Mouse (Mus musculus) CH12.LX (cell line): ENCODE data around the gene Mslnl. TPM values are rescaled to one million over a fixed set of nuclear protein-coding genes. Genes with fewer than 3 reads are reported as not detected.

Source experiments
- DNase-seq: peaks from one replicate; pipeline ENCODE4 v3.0.0-alpha.2; 2013; ENCODE audit errors: extremely low read depth
- H3K27ac ChIP-seq: 2 replicates; pipeline ENCODE4 v1.5.1; 2012; ENCODE audit warnings: low read depth, mild to moderate bottlenecking, control low read depth, moderate library complexity; ENCODE audit not compliant: insufficient read depth
- H3K27me3 ChIP-seq: replicated peaks from 2 replicates; pipeline ENCODE3; 2012; ENCODE audit warnings: inconsistent platforms
- H3K36me3 ChIP-seq, 2 experiments: replicated peaks in 1 of 2; 2 replicates each; pipeline versions ENCODE3 to v1.6.1; 2012; ENCODE audit warnings: inconsistent platforms in 1 of 2, low read length in 1 of 2, mild to moderate bottlenecking in 1 of 2, mixed read lengths in 1 of 2, moderate library complexity in 1 of 2; ENCODE audit not compliant: control insufficient read depth in 1 of 2, insufficient read depth in 1 of 2
- H3K4me1 ChIP-seq, 2 experiments: 2 replicates each; pipeline ENCODE4 v1.6.1; 2012; ENCODE audit warnings: inconsistent platforms in 1 of 2, moderate library complexity in 1 of 2; ENCODE audit not compliant: insufficient read depth in 2 of 2, control insufficient read depth in 1 of 2
- H3K4me2 ChIP-seq: 2 replicates; pipeline ENCODE4 v1.6.1; 2012; ENCODE audit warnings: low read depth, mild to moderate bottlenecking, control low read depth; ENCODE audit not compliant: poor library complexity, insufficient read depth, severe bottlenecking
- H3K4me3 ChIP-seq, 3 experiments: fragments of 150-350 bp in 1 of 3; sonication (generic) in 1 of 3; replicated peaks in 1 of 3; 2 replicates each; pipeline versions ENCODE3 to v1.5.1; 2011 to 2012; ENCODE audit warnings: low read depth in 2 of 3, low read length in 2 of 3, mild to moderate bottlenecking in 2 of 3, moderate library complexity in 2 of 3, control low read depth in 1 of 3, improper control_type of control experiment in 1 of 3, inconsistent platforms in 1 of 3, mixed read lengths in 1 of 3; ENCODE audit not compliant: poor library complexity in 1 of 3
- H3K79me2 ChIP-seq: replicated peaks from 2 replicates; pipeline ENCODE4 v1.6.1; 2012; ENCODE audit warnings: mild to moderate bottlenecking, moderate library complexity; ENCODE audit not compliant: control insufficient read depth, poor library complexity, insufficient read depth, severe bottlenecking; ENCODE audit errors: extremely low read depth
- H3K9ac ChIP-seq: 2 replicates; pipeline ENCODE4 v1.6.1; 2012; ENCODE audit warnings: low read depth, mild to moderate bottlenecking, control low read depth, moderate library complexity; ENCODE audit not compliant: insufficient read depth
- H3K9me3 ChIP-seq: replicated peaks from 2 replicates; pipeline ENCODE3; 2012; ENCODE audit warnings: low read length, inconsistent platforms, mixed read lengths
- BHLHE40 ChIP-seq: IDR thresholded peaks from 2 replicates; pipeline ENCODE4 v1.6.1; 2011; ENCODE audit warnings: mild to moderate bottlenecking, low read depth, low read length, improper control_type of control experiment
- CHD1 ChIP-seq: IDR thresholded peaks from 2 replicates; pipeline ENCODE4 v1.6.1; 2012; ENCODE audit warnings: low read depth, low read length, improper control_type of control experiment, inconsistent platforms
- CHD2 ChIP-seq: IDR thresholded peaks from 2 replicates; pipeline ENCODE4 v1.6.1; 2011; ENCODE audit warnings: low read length, improper control_type of control experiment
- CTCF ChIP-seq, 2 experiments: IDR thresholded peaks in 1 of 2; conservative IDR thresholded peaks in 1 of 2; 2 replicates each; pipeline ENCODE4 v1.5.1; 2011 to 2012; ENCODE audit warnings: low read depth in 2 of 2, low read length in 2 of 2, improper control_type of control experiment in 1 of 2, inconsistent platforms in 1 of 2, mild to moderate bottlenecking in 1 of 2, moderate library complexity in 1 of 2
- E2F4 ChIP-seq: IDR thresholded peaks from 2 replicates; pipeline ENCODE4 v1.6.1; 2011; ENCODE audit warnings: low read depth, low read length, improper control_type of control experiment; ENCODE audit not compliant: insufficient replicate concordance
- ELF1 ChIP-seq: IDR thresholded peaks from 2 replicates; pipeline ENCODE4 v1.6.1; 2014; ENCODE audit warnings: low read depth, mild to moderate bottlenecking, inconsistent platforms, low read length, improper control_type of control experiment
- EP300 ChIP-seq: IDR thresholded peaks from 2 replicates; pipeline ENCODE4 v1.6.1; 2011; ENCODE audit warnings: low read length, improper control_type of control experiment
- ETS1 ChIP-seq: conservative IDR thresholded peaks from 2 replicates; pipeline ENCODE4 v1.6.1; 2012; ENCODE audit warnings: low read depth, mild to moderate bottlenecking, inconsistent platforms, low read length, improper control_type of control experiment, moderate library complexity
- GABPA ChIP-seq: IDR thresholded peaks from 2 replicates; pipeline ENCODE4 v1.6.1; 2012; ENCODE audit warnings: low read depth, low read length, improper control_type of control experiment, inconsistent platforms; ENCODE audit not compliant: insufficient replicate concordance
- HCFC1 ChIP-seq: IDR thresholded peaks from 2 replicates; pipeline ENCODE4 v1.6.1; 2012; ENCODE audit warnings: low read depth, mild to moderate bottlenecking, inconsistent platforms, low read length, improper control_type of control experiment
- IRF4 ChIP-seq: IDR thresholded peaks from 2 replicates; pipeline ENCODE4 v1.6.1; 2014; ENCODE audit warnings: low read depth, mild to moderate bottlenecking, inconsistent platforms, low read length, improper control_type of control experiment
- JUN ChIP-seq: IDR thresholded peaks from 2 replicates; pipeline ENCODE4 v1.6.1; 2011; ENCODE audit warnings: low read depth, mild to moderate bottlenecking, low read length, improper control_type of control experiment, moderate library complexity; ENCODE audit not compliant: insufficient read depth
- JUND ChIP-seq: conservative IDR thresholded peaks from 2 replicates; pipeline ENCODE4 v1.6.1; 2011; ENCODE audit warnings: low read depth, low read length, improper control_type of control experiment
- KAT2A ChIP-seq: IDR thresholded peaks from 2 replicates; pipeline ENCODE4 v1.6.1; 2012; ENCODE audit warnings: low read length, improper control_type of control experiment, inconsistent platforms; ENCODE audit not compliant: insufficient replicate concordance
- MAFK ChIP-seq: IDR thresholded peaks from 2 replicates; pipeline ENCODE4 v1.6.1; 2011; ENCODE audit warnings: low read length, improper control_type of control experiment; ENCODE audit not compliant: insufficient replicate concordance
- MAX ChIP-seq: IDR thresholded peaks from 2 replicates; pipeline ENCODE4 v1.6.1; 2011; ENCODE audit warnings: low read length, improper control_type of control experiment
- MAZ ChIP-seq: IDR thresholded peaks from 2 replicates; pipeline ENCODE4 v1.6.1; 2012; ENCODE audit warnings: low read depth, mild to moderate bottlenecking, inconsistent platforms, low read length, improper control_type of control experiment, moderate library complexity
- MEF2A ChIP-seq: IDR thresholded peaks from 2 replicates; pipeline ENCODE4 v1.6.1; 2014; ENCODE audit warnings: low read depth, mild to moderate bottlenecking, inconsistent platforms, low read length, improper control_type of control experiment, borderline replicate concordance
- MXI1 ChIP-seq: IDR thresholded peaks from 2 replicates; pipeline ENCODE4 v1.6.1; 2011; ENCODE audit warnings: mild to moderate bottlenecking, low read depth, low read length, improper control_type of control experiment
- MYC ChIP-seq: IDR thresholded peaks from 2 replicates; pipeline ENCODE4 v1.6.1; 2011; ENCODE audit warnings: low read depth, mild to moderate bottlenecking, improper control_type of control experiment, low read length
- NELFE ChIP-seq: IDR thresholded peaks from 2 replicates; pipeline ENCODE4 v1.6.1; 2011; ENCODE audit warnings: low read depth, low read length, improper control_type of control experiment
- NRF1 ChIP-seq: IDR thresholded peaks from 2 replicates; pipeline ENCODE4 v1.6.1; 2014; ENCODE audit warnings: low read depth, mild to moderate bottlenecking, inconsistent platforms, low read length, improper control_type of control experiment, moderate library complexity
- PAX5 ChIP-seq: IDR thresholded peaks from 2 replicates; pipeline ENCODE4 v1.6.1; 2012; ENCODE audit warnings: low read length, inconsistent platforms, mixed read lengths
- POLR2A ChIP-seq: IDR thresholded peaks from 2 replicates; pipeline ENCODE4 v1.6.1; 2011; ENCODE audit warnings: low read depth, mild to moderate bottlenecking, improper control_type of control experiment, low read length
- POLR2AphosphoS2 ChIP-seq: IDR thresholded peaks from 2 replicates; pipeline ENCODE4 v1.6.1; 2011; ENCODE audit warnings: low read depth, low read length, improper control_type of control experiment
- RAD21 ChIP-seq: IDR thresholded peaks from 2 replicates; pipeline ENCODE4 v1.6.1; 2011; ENCODE audit warnings: low read depth, mild to moderate bottlenecking, low read length, improper control_type of control experiment, moderate library complexity
- RCOR1 ChIP-seq: conservative IDR thresholded peaks from 2 replicates; pipeline ENCODE4 v1.6.1; 2012; ENCODE audit warnings: low read depth, mild to moderate bottlenecking, inconsistent platforms, low read length, improper control_type of control experiment
- SIN3A ChIP-seq: IDR thresholded peaks from 2 replicates; pipeline ENCODE4 v1.6.1; 2012; ENCODE audit warnings: low read length, improper control_type of control experiment, inconsistent platforms
- SMC3 ChIP-seq: IDR thresholded peaks from 2 replicates; pipeline ENCODE4 v1.6.1; 2011; ENCODE audit warnings: low read depth, low read length, improper control_type of control experiment
- TBP ChIP-seq: conservative IDR thresholded peaks from 2 replicates; pipeline ENCODE4 v1.6.1; 2011; ENCODE audit warnings: low read depth, low read length, improper control_type of control experiment
- TCF12 ChIP-seq: IDR thresholded peaks from 2 replicates; pipeline ENCODE4 v1.6.1; 2014; ENCODE audit warnings: low read depth, mild to moderate bottlenecking, inconsistent platforms, low read length, improper control_type of control experiment
- UBTF ChIP-seq: IDR thresholded peaks from 2 replicates; pipeline ENCODE4 v1.6.1; 2012; ENCODE audit warnings: low read depth, mild to moderate bottlenecking, inconsistent platforms, low read length, improper control_type of control experiment, moderate library complexity
- USF1 ChIP-seq: IDR thresholded peaks from 2 replicates; pipeline ENCODE4 v1.6.1; 2014; ENCODE audit warnings: low read depth, mild to moderate bottlenecking, inconsistent platforms, low read length, improper control_type of control experiment
- USF2 ChIP-seq: conservative IDR thresholded peaks from 2 replicates; pipeline ENCODE4 v1.6.1; 2011; ENCODE audit warnings: low read depth, low read length, improper control_type of control experiment
- ZC3H11A ChIP-seq: IDR thresholded peaks from 2 replicates; pipeline ENCODE4 v1.6.1; 2012; ENCODE audit warnings: low read depth, mild to moderate bottlenecking, inconsistent platforms, low read length, improper control_type of control experiment
- ZKSCAN1 ChIP-seq: IDR thresholded peaks from 2 replicates; pipeline ENCODE4 v1.6.1; 2012; ENCODE audit warnings: low read depth, inconsistent platforms, low read length, improper control_type of control experiment, borderline replicate concordance
- ZMIZ1 ChIP-seq: IDR thresholded peaks from 2 replicates; pipeline ENCODE4 v1.6.1; 2012; ENCODE audit warnings: low read depth, mild to moderate bottlenecking, inconsistent platforms, low read length, improper control_type of control experiment
- ZNF384 ChIP-seq: IDR thresholded peaks from 2 replicates; pipeline ENCODE4 v1.6.1; 2012; ENCODE audit warnings: low read depth, low read length, improper control_type of control experiment, inconsistent platforms
- dilution Hi-C: fragments of 300-500 bp; cut with MboI; formaldehyde crosslinking; loops from 2 replicates; pipeline ENCODE4 v1.14.3; 2020; ENCODE audit warnings: low sequenced_read_pairs; ENCODE audit not compliant: extremely low pct_unique_long_range_greater_than_20kb, extremely low pct_ligation_motif_present
- in situ Hi-C: fragments of 300-500 bp; cut with MboI; formaldehyde crosslinking; loops from 3 replicates; pipeline ENCODE4 v1.14.3; 2019; ENCODE audit warnings: low sequenced_read_pairs, low pct_ligation_motif_present, low pct_unique_long_range_greater_than_20kb, mixed read lengths
- polyA plus RNA-seq: library from polyadenylated mRNA; unstranded; fragments of >175 nt; gene quantifications from 2 replicates; pipeline ENCODE4 v1.2.1, GENCODE M21; 2012; ENCODE audit warnings: low read depth; ENCODE audit not compliant: insufficient read length
- total RNA-seq, 2 experiments: library from RNA; depleted of rRNA; stranded (reverse); fragments of 300-350 nt in 1 of 2; fragments of >200 nt in 1 of 2; gene quantifications; 2 replicates each; pipeline ENCODE4 v1.2.3; 2012 to 2014

Mslnl gene
- total and polyA plus RNA-seq, 3 experiments: not detected

DNA sequence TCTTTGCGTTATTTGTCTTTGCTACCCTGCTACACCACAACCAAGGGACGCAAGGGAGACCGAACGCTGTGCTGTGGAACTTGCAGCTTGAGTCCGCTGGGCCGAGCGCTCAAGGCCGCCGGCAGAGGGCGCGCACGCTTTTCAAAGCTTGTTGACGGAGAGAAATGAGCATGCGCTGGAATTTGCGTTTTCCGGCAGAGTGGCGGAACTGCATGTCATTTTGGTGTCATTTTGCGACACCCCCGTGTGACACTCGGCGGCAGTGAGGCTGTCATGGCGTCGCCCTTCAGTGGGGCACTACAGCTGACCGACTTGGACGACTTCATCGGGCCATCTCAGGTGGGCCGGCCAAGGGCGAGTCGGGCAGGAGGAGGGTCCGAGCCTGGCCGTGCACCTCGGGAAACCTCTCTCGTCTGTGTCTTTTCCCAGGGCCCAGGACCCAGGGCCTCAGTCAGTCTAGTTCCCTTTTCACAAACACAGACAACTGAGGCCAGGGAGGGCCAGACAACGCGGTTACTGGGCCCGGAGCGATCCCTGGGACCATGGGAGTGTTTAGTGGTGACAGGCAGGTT is 37.8 kb downstream of the Mslnl start, which contains the start of gene Narfl:
Gene Narfl (plus strand): TSS at position 228 of the 572 bp plus-strand sequence.
- 0 out of 2 replicates have a peak, but pooled peaks cover 3% of the 10 kb centered on the region for H3K79me2 ChIP-seq
- H3K4me1 ChIP-seq: peaks cover 13 to 18% of the 10 kb centered on the region in 2 experiments
- peak within 1 kb of the TSS; percentile 81 for H3K9ac ChIP-seq
- TF ChIP-seq MAX (peak; percentile 84), MEF2A (peak; percentile 86), POLR2A (peak; percentile 78), ETS1 (no peak), RCOR1 (no peak), SIN3A (peak; percentile 99), MAFK (peak; percentile 12; the same call in 1 of the 2 replicates), UBTF (no peak), JUN (no peak), NRF1 (peak; percentile 96), CHD1 (no peak), ELF1 (peak; percentile 100), IRF4 (peak; percentile 79), ZKSCAN1 (no peak), E2F4 (0 out of 2 replicates have a peak, but pooled peaks have one; percentile 46), ZNF384 (no peak), GABPA (peak; percentile 94; the same call in 1 of the 2 replicates), TBP (peak; percentile 97), JUND (peak; percentile 60; the same call in 1 of the 2 replicates), ZMIZ1 (peak; percentile 79; the same call in 1 of the 2 replicates), MYC (peak; percentile 87), CTCF (conservative IDR thresholded peaks at IDR 0.05 in 1 of 2, IDR thresholded peaks at IDR 0.05 in 1 of 2; ENCODE audit: low read depth in 2 of 2, low read length in 2 of 2) (peak; percentile 44 to 97; a peak in 3 of 4 replicates), RAD21 (peak; percentile 76), NELFE (peak; percentile 77), MXI1 (peak; percentile 97), TCF12 (peak; percentile 97), POLR2AphosphoS2 (peak; percentile 72; the same call in 1 of the 2 replicates), KAT2A (peak; percentile 100), ZC3H11A (no peak; the same call in 1 of the 2 replicates), USF1 (peak; percentile 21; the same call in 1 of the 2 replicates), HCFC1 (peak; percentile 99), USF2 (no peak), SMC3 (peak; percentile 98), PAX5 (no peak), CHD2 (peak; percentile 54; the same call in 1 of the 2 replicates), MAZ (peak; percentile 96), BHLHE40 (peak; percentile 43), EP300 (no peak)
- H3K4me2 ChIP-seq: peak within 1 kb of the TSS; percentile 80
- H3K36me3 ChIP-seq: peaks cover 17 to 31% of the 10 kb centered on the region in 2 experiments
- in situ Hi-C loops: no loop called here
- peaks cover 36% of the 10 kb centered on the region for H3K27me3 ChIP-seq
- dilution Hi-C loops: no loop called here
- H3K27ac ChIP-seq: no peak within 1 kb of the TSS
- DNase-seq: peak; percentile 97
- no peaks in the 10 kb centered on the region for H3K9me3 ChIP-seq
- H3K4me3 ChIP-seq: peak within 1 kb of the TSS; percentile 66 to 88 (median 83)
